Mouse (Mus musculus) CH12.LX (cell line): ENCODE measurements around the gene Cnih3. TPM values are rescaled to one million over a fixed set of nuclear protein-coding genes. Genes with fewer than 3 reads are reported as not detected.

ENCODE experiments used
- DNase-seq: peaks from one replicate; pipeline ENCODE4 v3.0.0-alpha.2; 2013; ENCODE audit errors: extremely low read depth
- H3K27ac ChIP-seq: 2 replicates; pipeline ENCODE4 v1.5.1; 2012; ENCODE audit warnings: low read depth, mild to moderate bottlenecking, control low read depth, moderate library complexity; ENCODE audit not compliant: insufficient read depth
- H3K27me3 ChIP-seq: replicated peaks from 2 replicates; pipeline ENCODE3; 2012; ENCODE audit warnings: inconsistent platforms
- H3K36me3 ChIP-seq, 2 experiments: replicated peaks in 1 of 2; 2 replicates each; pipeline versions ENCODE3 to v1.6.1; 2012; ENCODE audit warnings: inconsistent platforms in 1 of 2, low read length in 1 of 2, mild to moderate bottlenecking in 1 of 2, mixed read lengths in 1 of 2, moderate library complexity in 1 of 2; ENCODE audit not compliant: control insufficient read depth in 1 of 2, insufficient read depth in 1 of 2
- H3K4me1 ChIP-seq, 2 experiments: 2 replicates each; pipeline ENCODE4 v1.6.1; 2012; ENCODE audit warnings: inconsistent platforms in 1 of 2, moderate library complexity in 1 of 2; ENCODE audit not compliant: insufficient read depth in 2 of 2, control insufficient read depth in 1 of 2
- H3K4me2 ChIP-seq: 2 replicates; pipeline ENCODE4 v1.6.1; 2012; ENCODE audit warnings: low read depth, mild to moderate bottlenecking, control low read depth; ENCODE audit not compliant: poor library complexity, insufficient read depth, severe bottlenecking
- H3K4me3 ChIP-seq, 3 experiments: fragments of 150-350 bp in 1 of 3; sonication (generic) in 1 of 3; replicated peaks in 1 of 3; 2 replicates each; pipeline versions ENCODE3 to v1.5.1; 2011 to 2012; ENCODE audit warnings: low read depth in 2 of 3, low read length in 2 of 3, mild to moderate bottlenecking in 2 of 3, moderate library complexity in 2 of 3, control low read depth in 1 of 3, improper control_type of control experiment in 1 of 3, inconsistent platforms in 1 of 3, mixed read lengths in 1 of 3; ENCODE audit not compliant: poor library complexity in 1 of 3
- H3K79me2 ChIP-seq: replicated peaks from 2 replicates; pipeline ENCODE4 v1.6.1; 2012; ENCODE audit warnings: mild to moderate bottlenecking, moderate library complexity; ENCODE audit not compliant: control insufficient read depth, poor library complexity, insufficient read depth, severe bottlenecking; ENCODE audit errors: extremely low read depth
- H3K9ac ChIP-seq: 2 replicates; pipeline ENCODE4 v1.6.1; 2012; ENCODE audit warnings: low read depth, mild to moderate bottlenecking, control low read depth, moderate library complexity; ENCODE audit not compliant: insufficient read depth
- H3K9me3 ChIP-seq: replicated peaks from 2 replicates; pipeline ENCODE3; 2012; ENCODE audit warnings: low read length, inconsistent platforms, mixed read lengths
- CHD2 ChIP-seq: IDR thresholded peaks from 2 replicates; pipeline ENCODE4 v1.6.1; 2011; ENCODE audit warnings: low read length, improper control_type of control experiment
- E2F4 ChIP-seq: IDR thresholded peaks from 2 replicates; pipeline ENCODE4 v1.6.1; 2011; ENCODE audit warnings: low read depth, low read length, improper control_type of control experiment; ENCODE audit not compliant: insufficient replicate concordance
- ELF1 ChIP-seq: IDR thresholded peaks from 2 replicates; pipeline ENCODE4 v1.6.1; 2014; ENCODE audit warnings: low read depth, mild to moderate bottlenecking, inconsistent platforms, low read length, improper control_type of control experiment
- EP300 ChIP-seq: IDR thresholded peaks from 2 replicates; pipeline ENCODE4 v1.6.1; 2011; ENCODE audit warnings: low read length, improper control_type of control experiment
- ETS1 ChIP-seq: conservative IDR thresholded peaks from 2 replicates; pipeline ENCODE4 v1.6.1; 2012; ENCODE audit warnings: low read depth, mild to moderate bottlenecking, inconsistent platforms, low read length, improper control_type of control experiment, moderate library complexity
- HCFC1 ChIP-seq: IDR thresholded peaks from 2 replicates; pipeline ENCODE4 v1.6.1; 2012; ENCODE audit warnings: low read depth, mild to moderate bottlenecking, inconsistent platforms, low read length, improper control_type of control experiment
- IRF4 ChIP-seq: IDR thresholded peaks from 2 replicates; pipeline ENCODE4 v1.6.1; 2014; ENCODE audit warnings: low read depth, mild to moderate bottlenecking, inconsistent platforms, low read length, improper control_type of control experiment
- JUN ChIP-seq: IDR thresholded peaks from 2 replicates; pipeline ENCODE4 v1.6.1; 2011; ENCODE audit warnings: low read depth, mild to moderate bottlenecking, low read length, improper control_type of control experiment, moderate library complexity; ENCODE audit not compliant: insufficient read depth
- KAT2A ChIP-seq: IDR thresholded peaks from 2 replicates; pipeline ENCODE4 v1.6.1; 2012; ENCODE audit warnings: low read length, improper control_type of control experiment, inconsistent platforms; ENCODE audit not compliant: insufficient replicate concordance
- MAFK ChIP-seq: IDR thresholded peaks from 2 replicates; pipeline ENCODE4 v1.6.1; 2011; ENCODE audit warnings: low read length, improper control_type of control experiment; ENCODE audit not compliant: insufficient replicate concordance
- MAX ChIP-seq: IDR thresholded peaks from 2 replicates; pipeline ENCODE4 v1.6.1; 2011; ENCODE audit warnings: low read length, improper control_type of control experiment
- MAZ ChIP-seq: IDR thresholded peaks from 2 replicates; pipeline ENCODE4 v1.6.1; 2012; ENCODE audit warnings: low read depth, mild to moderate bottlenecking, inconsistent platforms, low read length, improper control_type of control experiment, moderate library complexity
- MEF2A ChIP-seq: IDR thresholded peaks from 2 replicates; pipeline ENCODE4 v1.6.1; 2014; ENCODE audit warnings: low read depth, mild to moderate bottlenecking, inconsistent platforms, low read length, improper control_type of control experiment, borderline replicate concordance
- MYC ChIP-seq: IDR thresholded peaks from 2 replicates; pipeline ENCODE4 v1.6.1; 2011; ENCODE audit warnings: low read depth, mild to moderate bottlenecking, improper control_type of control experiment, low read length
- NELFE ChIP-seq: IDR thresholded peaks from 2 replicates; pipeline ENCODE4 v1.6.1; 2011; ENCODE audit warnings: low read depth, low read length, improper control_type of control experiment
- NRF1 ChIP-seq: IDR thresholded peaks from 2 replicates; pipeline ENCODE4 v1.6.1; 2014; ENCODE audit warnings: low read depth, mild to moderate bottlenecking, inconsistent platforms, low read length, improper control_type of control experiment, moderate library complexity
- PAX5 ChIP-seq: IDR thresholded peaks from 2 replicates; pipeline ENCODE4 v1.6.1; 2012; ENCODE audit warnings: low read length, inconsistent platforms, mixed read lengths
- POLR2A ChIP-seq: IDR thresholded peaks from 2 replicates; pipeline ENCODE4 v1.6.1; 2011; ENCODE audit warnings: low read depth, mild to moderate bottlenecking, improper control_type of control experiment, low read length
- RAD21 ChIP-seq: IDR thresholded peaks from 2 replicates; pipeline ENCODE4 v1.6.1; 2011; ENCODE audit warnings: low read depth, mild to moderate bottlenecking, low read length, improper control_type of control experiment, moderate library complexity
- SMC3 ChIP-seq: IDR thresholded peaks from 2 replicates; pipeline ENCODE4 v1.6.1; 2011; ENCODE audit warnings: low read depth, low read length, improper control_type of control experiment
- TBP ChIP-seq: conservative IDR thresholded peaks from 2 replicates; pipeline ENCODE4 v1.6.1; 2011; ENCODE audit warnings: low read depth, low read length, improper control_type of control experiment
- TCF12 ChIP-seq: IDR thresholded peaks from 2 replicates; pipeline ENCODE4 v1.6.1; 2014; ENCODE audit warnings: low read depth, mild to moderate bottlenecking, inconsistent platforms, low read length, improper control_type of control experiment
- UBTF ChIP-seq: IDR thresholded peaks from 2 replicates; pipeline ENCODE4 v1.6.1; 2012; ENCODE audit warnings: low read depth, mild to moderate bottlenecking, inconsistent platforms, low read length, improper control_type of control experiment, moderate library complexity
- USF1 ChIP-seq: IDR thresholded peaks from 2 replicates; pipeline ENCODE4 v1.6.1; 2014; ENCODE audit warnings: low read depth, mild to moderate bottlenecking, inconsistent platforms, low read length, improper control_type of control experiment
- USF2 ChIP-seq: conservative IDR thresholded peaks from 2 replicates; pipeline ENCODE4 v1.6.1; 2011; ENCODE audit warnings: low read depth, low read length, improper control_type of control experiment
- ZC3H11A ChIP-seq: IDR thresholded peaks from 2 replicates; pipeline ENCODE4 v1.6.1; 2012; ENCODE audit warnings: low read depth, mild to moderate bottlenecking, inconsistent platforms, low read length, improper control_type of control experiment
- ZMIZ1 ChIP-seq: IDR thresholded peaks from 2 replicates; pipeline ENCODE4 v1.6.1; 2012; ENCODE audit warnings: low read depth, mild to moderate bottlenecking, inconsistent platforms, low read length, improper control_type of control experiment
- dilution Hi-C: fragments of 300-500 bp; cut with MboI; formaldehyde crosslinking; loops from 2 replicates; pipeline ENCODE4 v1.14.3; 2020; ENCODE audit warnings: low sequenced_read_pairs; ENCODE audit not compliant: extremely low pct_unique_long_range_greater_than_20kb, extremely low pct_ligation_motif_present
- in situ Hi-C: fragments of 300-500 bp; cut with MboI; formaldehyde crosslinking; loops from 3 replicates; pipeline ENCODE4 v1.14.3; 2019; ENCODE audit warnings: low sequenced_read_pairs, low pct_ligation_motif_present, low pct_unique_long_range_greater_than_20kb, mixed read lengths
- polyA plus RNA-seq: library from polyadenylated mRNA; unstranded; fragments of >175 nt; gene quantifications from 2 replicates; pipeline ENCODE4 v1.2.1, GENCODE M21; 2012; ENCODE audit warnings: low read depth; ENCODE audit not compliant: insufficient read length
- total RNA-seq, 2 experiments: library from RNA; depleted of rRNA; stranded (reverse); fragments of 300-350 nt in 1 of 2; fragments of >200 nt in 1 of 2; gene quantifications; 2 replicates each; pipeline ENCODE4 v1.2.3; 2012 to 2014

Gene Cnih3
- total and polyA plus RNA-seq, 3 experiments, result not detected

DNA sequence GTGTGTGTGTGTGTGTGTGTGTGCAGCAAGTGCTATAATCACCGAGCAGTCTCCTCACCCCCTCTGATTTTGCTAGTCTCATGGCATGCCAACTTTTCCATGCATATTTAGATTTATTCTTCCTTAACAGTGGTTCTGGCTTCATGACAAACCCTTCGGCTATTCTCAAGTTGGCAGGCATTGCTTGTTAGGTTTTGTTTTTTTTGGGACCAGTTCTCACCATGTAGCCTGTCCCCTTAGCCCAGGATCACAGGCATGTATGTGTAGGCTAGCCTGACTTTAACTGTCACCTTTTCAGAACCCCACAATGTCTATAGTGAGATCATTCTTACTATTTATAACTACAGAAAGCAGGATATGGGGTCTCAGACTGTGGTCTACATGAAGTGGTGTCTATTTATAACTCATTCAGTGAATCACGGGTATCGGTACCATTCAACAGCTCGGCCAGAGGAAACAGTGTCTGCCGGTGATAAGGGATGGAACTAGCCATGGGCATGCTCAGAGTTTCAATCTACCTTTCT is 94.2 kb downstream of the Cnih3 start:
- no peak for DNase-seq
- H3K4me1 ChIP-seq, result peaks cover 0 to 8% of the 10 kb centered on the region in 2 experiments; a peak in 2 of 4 replicates
- in situ Hi-C loops, result no loop called here
- dilution Hi-C loops, result no loop called here
- no peaks in the 10 kb centered on the region for H3K36me3 ChIP-seq
- TF ChIP-seq HCFC1 (no peak), NRF1 (no peak), MAFK (no peak), UBTF (no peak), PAX5 (no peak), E2F4 (no peak), USF1 (no peak), KAT2A (no peak), ZMIZ1 (no peak), MAX (no peak), SMC3 (no peak), EP300 (no peak), ELF1 (no peak), NELFE (no peak), JUN (no peak), ZC3H11A (no peak), ETS1 (no peak), MEF2A (no peak), MYC (no peak), TBP (no peak)
- no peak overlapping the region for H3K9ac ChIP-seq
- H3K27me3 ChIP-seq, result no peaks in the 10 kb centered on the region
- H3K9me3 ChIP-seq, result no peaks in the 10 kb centered on the region
- no peak overlapping the region for H3K4me2 ChIP-seq
- no peak overlapping the region for H3K27ac ChIP-seq
- no peak overlapping the region for H3K4me3 ChIP-seq
- H3K79me2 ChIP-seq, result no peaks in the 10 kb centered on the region

DNA sequence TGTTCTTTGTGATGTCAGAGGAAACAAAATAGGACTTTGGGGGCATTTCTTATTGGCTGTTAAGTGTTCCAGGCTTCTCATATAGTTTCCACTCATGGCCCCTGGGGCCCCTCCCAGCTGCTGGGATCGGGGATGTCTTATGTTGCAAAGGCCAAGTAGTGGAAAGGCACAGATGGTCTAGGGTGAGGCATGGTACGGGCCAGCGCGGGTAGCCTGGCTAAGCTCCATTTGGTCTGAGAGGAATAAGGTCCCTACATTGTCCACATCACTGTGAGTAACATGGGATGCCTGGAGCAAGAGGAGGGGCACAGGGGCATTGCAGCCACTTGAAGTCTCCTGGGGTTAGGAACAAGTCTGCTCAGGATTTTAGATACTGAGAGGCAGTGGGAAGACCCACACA is 95.1 kb downstream of the Cnih3 start:
- Histone ChIP-seq H3K9ac (no peak overlapping the region), H3K79me2 (no peaks in the 10 kb centered on the region), H3K27ac (no peak overlapping the region), H3K36me3 (no peaks in the 10 kb centered on the region), H3K4me2 (no peak overlapping the region), H3K9me3 (no peaks in the 10 kb centered on the region), H3K27me3 (no peaks in the 10 kb centered on the region), H3K4me1 (peaks cover 0 to 8% of the 10 kb centered on the region in 2 experiments; a peak in 2 of 4 replicates), H3K4me3 (no peak overlapping the region)
- dilution Hi-C loops, result no loop called here
- in situ Hi-C loops, result no loop called here
- TF ChIP-seq POLR2A (no peak), CHD2 (no peak), TCF12 (no peak), MAZ (no peak), MYC (no peak), RAD21 (no peak), SMC3 (no peak), UBTF (no peak), IRF4 (no peak), TBP (no peak), USF2 (no peak)
- no peak for DNase-seq
